Mouse (Mus musculus): ENCODE measurements around the gene Tgm2. TPM values are rescaled to one million over a fixed set of nuclear protein-coding genes. Genes with fewer than 3 reads are reported as not detected.

The Tgm2 gene
- polyA plus RNA-seq, 1 experiment from 2014 or later, result 109 TPM

DNA sequence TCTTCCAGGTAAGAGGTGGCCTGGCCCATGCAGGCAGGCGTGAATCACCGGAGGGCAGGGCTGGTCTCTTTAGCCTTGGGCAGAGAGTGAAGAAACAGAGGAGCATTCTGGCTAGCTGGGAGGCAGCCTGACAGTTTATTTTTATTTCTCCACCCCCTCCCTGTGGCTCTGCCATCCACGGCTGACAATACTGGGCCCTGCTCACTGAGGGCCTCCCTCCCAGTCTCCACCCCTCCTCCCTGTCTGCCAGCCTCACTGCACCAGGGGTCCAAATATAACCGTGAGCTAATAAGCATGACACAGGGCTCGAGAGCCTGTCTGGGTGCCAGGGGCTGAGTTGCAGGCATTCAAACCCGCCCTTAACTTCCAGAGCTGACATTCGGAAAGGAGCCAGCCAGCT is 6.6 kb downstream of the Tgm2 start:
- Histone ChIP-seq H3K9ac (ENCODE audit: low read length) (no peak overlapping the region), H3K9me3 (ENCODE audit: control insufficient read depth, low read length) (no peaks in the 10 kb centered on the region), H3K4me3 (ENCODE audit: low read depth, low read length) (no peak overlapping the region), H3K4me2 (replicated peaks; ENCODE audit: low read depth) (no peak overlapping the region), H3K27me3 (ENCODE audit: control insufficient read depth, insufficient read depth, low read length) (no peaks in the 10 kb centered on the region), H3K4me1 (replicated peaks; ENCODE audit: control insufficient read depth, insufficient read depth) (peaks cover 11% of the 10 kb centered on the region; the same call in 1 of the 2 replicates), H3K27ac (replicated peaks) (peak overlapping the region; percentile 59), H3K36me3 (ENCODE audit: control insufficient read depth, insufficient read depth, low read length) (0 out of 2 replicates have a peak, but pooled peaks cover 2% of the 10 kb centered on the region)
- peak; percentile 53 for ATAC-seq (ENCODE audit: low FRiP score, low TSS enrichment)
- 38% methylated on average over 7 of the region's 7 CpGs for WGBS
- TF ChIP-seq CTCF (IDR thresholded peaks at IDR 0.05; ENCODE audit: low read depth) (no peak), EP300 (optimal IDR thresholded peaks at IDR 0.05) (no peak)
- peak; percentile 53 for DNase-seq (ENCODE audit: low spot score)

- no peak for ATAC-seq (ENCODE audit: low FRiP score, low TSS enrichment)
- TF ChIP-seq EP300 (optimal IDR thresholded peaks at IDR 0.05) (no peak), CTCF (IDR thresholded peaks at IDR 0.05; ENCODE audit: low read depth) (no peak)
- H3K36me3 ChIP-seq (ENCODE audit: control insufficient read depth, insufficient read depth, low read length), result 0 out of 2 replicates have a peak, but pooled peaks cover 5% of the 10 kb centered on the region
- WGBS, result 92% methylated on average over 9 of the region's 9 CpGs
- no peak overlapping the region for H3K4me3 ChIP-seq (ENCODE audit: low read depth, low read length)
- DNase-seq (ENCODE audit: low spot score), result no peak
- peak overlapping the region; percentile 59; the same call in 1 of the 2 replicates for H3K27ac ChIP-seq (replicated peaks)
- H3K9ac ChIP-seq (ENCODE audit: low read length), result no peak overlapping the region
- H3K27me3 ChIP-seq (ENCODE audit: control insufficient read depth, insufficient read depth, low read length), result no peaks in the 10 kb centered on the region
- H3K9me3 ChIP-seq (ENCODE audit: control insufficient read depth, low read length), result no peaks in the 10 kb centered on the region
- no peak overlapping the region for H3K4me2 ChIP-seq (replicated peaks; ENCODE audit: low read depth)
- peaks cover 11% of the 10 kb centered on the region; the same call in 1 of the 2 replicates for H3K4me1 ChIP-seq (replicated peaks; ENCODE audit: control insufficient read depth, insufficient read depth)
Observed at GRCm38 (mm10) chr2:158138778-158139177, 7.5 kb downstream of the Tgm2 start.

GRCm38 (mm10) chr2:158137771-158138170 is 8.5 kb downstream of the Tgm2 start:
- no peak overlapping the region for H3K27ac ChIP-seq (replicated peaks)
- H3K4me3 ChIP-seq (ENCODE audit: low read depth, low read length), result no peak overlapping the region
- H3K27me3 ChIP-seq (ENCODE audit: control insufficient read depth, insufficient read depth, low read length), result no peaks in the 10 kb centered on the region
- H3K36me3 ChIP-seq (ENCODE audit: control insufficient read depth, insufficient read depth, low read length), result 0 out of 2 replicates have a peak, but pooled peaks cover 7% of the 10 kb centered on the region
- ATAC-seq (ENCODE audit: low FRiP score, low TSS enrichment) (no peak), DNase-seq (ENCODE audit: low spot score) (no peak)
- no peak overlapping the region for H3K4me2 ChIP-seq (replicated peaks; ENCODE audit: low read depth)
- no peaks in the 10 kb centered on the region for H3K9me3 ChIP-seq (ENCODE audit: control insufficient read depth, low read length)
- H3K9ac ChIP-seq (ENCODE audit: low read length), result no peak overlapping the region
- 77% methylated on average over 11 of the region's 12 CpGs for WGBS
- H3K4me1 ChIP-seq (replicated peaks; ENCODE audit: control insufficient read depth, insufficient read depth), result peaks cover 11% of the 10 kb centered on the region; the same call in 1 of the 2 replicates
- no peak for TF ChIP-seq EP300 (optimal IDR thresholded peaks at IDR 0.05)
- no peak for TF ChIP-seq CTCF (IDR thresholded peaks at IDR 0.05; ENCODE audit: low read depth)

DNA sequence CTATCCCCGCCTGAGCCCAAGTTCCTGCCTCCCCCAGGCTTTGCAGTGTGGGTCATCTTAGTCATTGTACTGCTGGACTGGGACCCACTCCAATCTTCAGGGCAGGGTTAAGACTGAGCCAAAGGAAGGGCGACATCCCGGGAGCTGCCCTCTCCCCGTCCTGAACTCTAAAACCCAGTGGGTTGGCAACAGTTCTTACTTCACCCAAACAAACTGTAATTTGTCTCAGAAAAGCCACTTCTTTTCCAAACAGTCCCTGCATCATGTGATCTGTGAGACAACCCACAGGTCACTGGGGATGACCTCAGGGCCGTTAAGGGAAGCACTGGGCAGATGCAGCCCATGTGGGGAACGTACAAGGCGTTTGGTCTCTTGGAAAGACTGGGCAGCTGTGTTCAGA is 10.0 kb downstream of the Tgm2 start:
- Histone ChIP-seq H3K9me3 (ENCODE audit: control insufficient read depth, low read length) (no peaks in the 10 kb centered on the region), H3K36me3 (ENCODE audit: control insufficient read depth, insufficient read depth, low read length) (0 out of 2 replicates have a peak, but pooled peaks cover 12% of the 10 kb centered on the region), H3K27ac (replicated peaks) (peak overlapping the region; percentile 40), H3K4me1 (replicated peaks; ENCODE audit: control insufficient read depth, insufficient read depth) (peaks cover 7% of the 10 kb centered on the region; the same call in 1 of the 2 replicates), H3K27me3 (ENCODE audit: control insufficient read depth, insufficient read depth, low read length) (no peaks in the 10 kb centered on the region), H3K4me3 (ENCODE audit: low read depth, low read length) (no peak overlapping the region), H3K4me2 (replicated peaks; ENCODE audit: low read depth) (no peak overlapping the region), H3K9ac (ENCODE audit: low read length) (no peak overlapping the region)
- TF ChIP-seq EP300 (optimal IDR thresholded peaks at IDR 0.05), result no peak
- TF ChIP-seq CTCF (IDR thresholded peaks at IDR 0.05; ENCODE audit: low read depth), result no peak
- ATAC-seq (ENCODE audit: low FRiP score, low TSS enrichment) (no peak), DNase-seq (ENCODE audit: low spot score) (no peak)
- WGBS, result 39% methylated on average over 7 of the region's 7 CpGs

DNA sequence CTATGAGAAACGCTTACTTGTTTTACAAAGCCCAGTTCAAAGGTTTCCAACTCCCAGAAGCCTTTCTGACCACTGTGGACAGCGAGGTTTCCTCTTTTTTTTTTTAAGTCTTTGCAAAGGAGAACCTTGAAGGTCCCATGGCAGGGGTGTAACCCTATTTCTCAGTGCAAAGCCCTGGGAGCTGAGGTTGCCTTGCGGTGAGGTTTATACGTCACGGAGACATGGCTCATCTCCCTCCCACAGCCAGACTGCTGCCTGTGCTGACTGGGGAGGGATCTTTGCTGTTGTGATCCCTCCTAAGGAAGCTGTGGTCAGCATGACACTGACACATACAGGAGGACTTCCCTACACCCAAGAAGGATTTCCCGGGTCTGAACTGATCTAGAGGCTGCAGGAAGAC is 13.2 kb downstream of the Tgm2 start:
- DNase-seq (ENCODE audit: low spot score) (no peak), ATAC-seq (ENCODE audit: low FRiP score, low TSS enrichment) (no peak)
- no peak for TF ChIP-seq EP300 (optimal IDR thresholded peaks at IDR 0.05)
- TF ChIP-seq CTCF (IDR thresholded peaks at IDR 0.05; ENCODE audit: low read depth), result no peak
- no peaks in the 10 kb centered on the region for H3K27me3 ChIP-seq (ENCODE audit: control insufficient read depth, insufficient read depth, low read length)
- H3K9ac ChIP-seq (ENCODE audit: low read length), result no peak overlapping the region
- H3K4me3 ChIP-seq (ENCODE audit: low read depth, low read length), result no peak overlapping the region
- no peaks in the 10 kb centered on the region for H3K9me3 ChIP-seq (ENCODE audit: control insufficient read depth, low read length)
- H3K36me3 ChIP-seq (ENCODE audit: control insufficient read depth, insufficient read depth, low read length), result peaks cover 12% of the 10 kb centered on the region; the same call in 1 of the 2 replicates
- 77% methylated on average over 6 of the region's 6 CpGs for WGBS
- no peak overlapping the region for H3K27ac ChIP-seq (replicated peaks)
- H3K4me1 ChIP-seq (replicated peaks; ENCODE audit: control insufficient read depth, insufficient read depth), result peaks cover 2% of the 10 kb centered on the region; the same call in 1 of the 2 replicates
- no peak overlapping the region for H3K4me2 ChIP-seq (replicated peaks; ENCODE audit: low read depth)

DNA sequence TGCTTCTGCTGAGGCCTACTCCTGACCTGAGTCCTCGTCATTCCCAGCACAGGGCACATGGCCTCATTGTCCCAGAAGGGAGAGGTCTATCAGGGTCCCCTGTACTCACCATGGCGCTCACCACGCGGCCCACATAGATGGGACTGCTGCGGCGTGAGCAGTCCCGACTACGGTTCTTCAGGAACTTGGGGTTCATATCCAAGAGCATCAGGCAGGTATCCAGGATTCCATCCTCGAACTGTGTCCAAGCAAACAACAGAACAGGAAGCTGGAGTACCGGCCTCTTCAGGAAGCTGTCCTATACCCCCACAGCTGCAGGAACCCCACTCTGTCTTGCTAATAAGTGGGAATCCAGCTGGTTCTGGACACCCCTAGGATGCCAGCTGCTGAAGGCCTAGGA is 13.9 kb downstream of the Tgm2 start:
- Histone ChIP-seq H3K9ac (ENCODE audit: low read length) (no peak overlapping the region), H3K27ac (replicated peaks) (no peak overlapping the region), H3K9me3 (ENCODE audit: control insufficient read depth, low read length) (no peaks in the 10 kb centered on the region), H3K4me1 (replicated peaks; ENCODE audit: control insufficient read depth, insufficient read depth) (peaks cover 2% of the 10 kb centered on the region; the same call in 1 of the 2 replicates), H3K4me3 (ENCODE audit: low read depth, low read length) (no peak overlapping the region), H3K36me3 (ENCODE audit: control insufficient read depth, insufficient read depth, low read length) (peaks cover 13% of the 10 kb centered on the region; the same call in 1 of the 2 replicates), H3K4me2 (replicated peaks; ENCODE audit: low read depth) (no peak overlapping the region), H3K27me3 (ENCODE audit: control insufficient read depth, insufficient read depth, low read length) (no peaks in the 10 kb centered on the region)
- WGBS, result 86% methylated on average over 10 of the region's 10 CpGs
- ATAC-seq (ENCODE audit: low FRiP score, low TSS enrichment), result no peak
- no peak for DNase-seq (ENCODE audit: low spot score)
- no peak for TF ChIP-seq EP300 (optimal IDR thresholded peaks at IDR 0.05)
- TF ChIP-seq CTCF (IDR thresholded peaks at IDR 0.05; ENCODE audit: low read depth), result no peak
